Mouse (Mus musculus): ENCODE data around the gene Lta. TPM values are rescaled to one million over a fixed set of nuclear protein-coding genes. Genes with fewer than 3 reads are reported as not detected.
A peak's percentile ranks its signal among the peaks of the same experiment; 100 is the strongest.
"Not testable (repeated sequence)": the region's sequence is repeated elsewhere in the genome, so short reads cannot be mapped to it uniquely, and the experiment has no call there.

Gene Lta
- polyA plus RNA-seq, 1 experiment from 2014 or later, result not detected

GRCm38 (mm10) chr17:35234090-35234489, 28.9 kb upstream of the Lta start:
- Histone ChIP-seq H3K4me2 (peak overlapping the region; percentile 90), H3K27ac (ENCODE audit: low read depth, low read length) (peak overlapping the region; percentile 83), H3K4me1 (ENCODE audit: control insufficient read depth, insufficient read depth, low read length) (peaks cover 16% of the 10 kb centered on the region), H3K4me3 (ENCODE audit: low read depth, low read length) (peak overlapping the region; percentile 67)
- H3K36me3 ChIP-seq (ENCODE audit: control insufficient read depth, insufficient read depth, low read length); ATAC-seq (replicated peaks; ENCODE audit: insufficient number of reproducible peaks, low FRiP score, low TSS enrichment); H3K27me3 ChIP-seq (ENCODE audit: control insufficient read depth, insufficient read depth, low read length); H3K9me3 ChIP-seq (replicated peaks; ENCODE audit: control insufficient read depth, low read length); H3K9ac ChIP-seq (ENCODE audit: low read depth, low read length): not testable (repeated sequence)
- WGBS (ENCODE audit: insufficient replicate concordance), result 83% methylated on average over 7 of the region's 7 CpGs

GRCm38 (mm10) chr17:35233114-35233980, 28.2 kb upstream of the Lta start, which contains the start of gene Atp6v1g2:
Gene Atp6v1g2 (plus strand): TSS chr17:35233660.
- peak; percentile 1; the same call in 1 of the 2 replicates for ATAC-seq (replicated peaks; ENCODE audit: insufficient number of reproducible peaks, low FRiP score, low TSS enrichment)

GRCm38 (mm10) chr17:35232659-35233058, 27.5 kb upstream of the Lta start:
- no peaks in the 10 kb centered on the region for H3K9me3 ChIP-seq (replicated peaks; ENCODE audit: control insufficient read depth, low read length)
- H3K27ac ChIP-seq (ENCODE audit: low read depth, low read length), result no peak overlapping the region
- ATAC-seq (replicated peaks; ENCODE audit: insufficient number of reproducible peaks, low FRiP score, low TSS enrichment), result no peak
- WGBS (ENCODE audit: insufficient replicate concordance), result 82% methylated on average over 5 of the region's 5 CpGs
- no peak overlapping the region for H3K4me2 ChIP-seq
- no peak overlapping the region for H3K9ac ChIP-seq (ENCODE audit: low read depth, low read length)
- peaks cover 16% of the 10 kb centered on the region for H3K4me1 ChIP-seq (ENCODE audit: control insufficient read depth, insufficient read depth, low read length)
- H3K4me3 ChIP-seq (ENCODE audit: low read depth, low read length), result no peak overlapping the region
- no peaks in the 10 kb centered on the region for H3K27me3 ChIP-seq (ENCODE audit: control insufficient read depth, insufficient read depth, low read length)
- H3K36me3 ChIP-seq (ENCODE audit: control insufficient read depth, insufficient read depth, low read length), result peaks cover 15% of the 10 kb centered on the region; the same call in 1 of the 2 replicates

More at GRCm38 (mm10) chr17:35233114-35233980, 28.2 kb upstream of the Lta start, which contains the start of gene Atp6v1g2:
- Histone ChIP-seq H3K9ac (ENCODE audit: low read depth, low read length) (0 out of 2 replicates have a peak within 1 kb of the TSS, but pooled peaks have one; percentile 16), H3K27me3 (ENCODE audit: control insufficient read depth, insufficient read depth, low read length) (no peaks in the 10 kb centered on the region), H3K4me2 (peak within 1 kb of the TSS; percentile 90), H3K4me1 (ENCODE audit: control insufficient read depth, insufficient read depth, low read length) (peaks cover 16% of the 10 kb centered on the region), H3K9me3 (replicated peaks; ENCODE audit: control insufficient read depth, low read length) (no peaks in the 10 kb centered on the region), H3K4me3 (ENCODE audit: low read depth, low read length) (peak within 1 kb of the TSS; percentile 67), H3K27ac (ENCODE audit: low read depth, low read length) (peak within 1 kb of the TSS; percentile 83), H3K36me3 (ENCODE audit: control insufficient read depth, insufficient read depth, low read length) (peaks cover 13% of the 10 kb centered on the region; the same call in 1 of the 2 replicates)
- 68% methylated on average over 18 of the region's 18 CpGs for WGBS (ENCODE audit: insufficient replicate concordance)

GRCm38 (mm10) chr17:35232043-35232442, 26.9 kb upstream of the Lta start:
- Histone ChIP-seq H3K4me2 (no peak overlapping the region; the same call in 1 of the 2 replicates), H3K9ac (ENCODE audit: low read depth, low read length) (no peak overlapping the region), H3K27ac (ENCODE audit: low read depth, low read length) (no peak overlapping the region), H3K27me3 (ENCODE audit: control insufficient read depth, insufficient read depth, low read length) (no peaks in the 10 kb centered on the region), H3K4me3 (ENCODE audit: low read depth, low read length) (no peak overlapping the region), H3K9me3 (replicated peaks; ENCODE audit: control insufficient read depth, low read length) (no peaks in the 10 kb centered on the region), H3K36me3 (ENCODE audit: control insufficient read depth, insufficient read depth, low read length) (peaks cover 15% of the 10 kb centered on the region; the same call in 1 of the 2 replicates), H3K4me1 (ENCODE audit: control insufficient read depth, insufficient read depth, low read length) (peaks cover 16% of the 10 kb centered on the region)
- no peak for ATAC-seq (replicated peaks; ENCODE audit: insufficient number of reproducible peaks, low FRiP score, low TSS enrichment)
- WGBS (ENCODE audit: insufficient replicate concordance), result 15% methylated on average over 12 of the region's 12 CpGs

GRCm38 (mm10) chr17:35231022-35231421, 25.9 kb upstream of the Lta start:
- Histone ChIP-seq H3K27ac (ENCODE audit: low read depth, low read length) (no peak overlapping the region), H3K36me3 (ENCODE audit: control insufficient read depth, insufficient read depth, low read length) (peaks cover 15% of the 10 kb centered on the region; the same call in 1 of the 2 replicates), H3K27me3 (ENCODE audit: control insufficient read depth, insufficient read depth, low read length) (no peaks in the 10 kb centered on the region), H3K4me3 (ENCODE audit: low read depth, low read length) (no peak overlapping the region), H3K9ac (ENCODE audit: low read depth, low read length) (no peak overlapping the region), H3K4me1 (ENCODE audit: control insufficient read depth, insufficient read depth, low read length) (peaks cover 13% of the 10 kb centered on the region), H3K4me2 (no peak overlapping the region), H3K9me3 (replicated peaks; ENCODE audit: control insufficient read depth, low read length) (no peaks in the 10 kb centered on the region)
- no peak for ATAC-seq (replicated peaks; ENCODE audit: insufficient number of reproducible peaks, low FRiP score, low TSS enrichment)
- WGBS (ENCODE audit: insufficient replicate concordance), result 90% methylated on average over 10 of the region's 10 CpGs

GRCm38 (mm10) chr17:35226561-35227046, 21.5 kb upstream of the Lta start:
- 80% methylated on average over 14 of the region's 14 CpGs for WGBS (ENCODE audit: insufficient replicate concordance)
- H3K27ac ChIP-seq (ENCODE audit: low read depth, low read length), result 0 out of 2 replicates have a peak overlapping the region, but pooled peaks have one; percentile 5

GRCm38 (mm10) chr17:35225456-35225855, 20.3 kb upstream of the Lta start:
- 89% methylated on average over 5 of the region's 5 CpGs for WGBS (ENCODE audit: insufficient replicate concordance)
- Histone ChIP-seq H3K27ac (ENCODE audit: low read depth, low read length) (no peak overlapping the region), H3K27me3 (ENCODE audit: control insufficient read depth, insufficient read depth, low read length) (no peaks in the 10 kb centered on the region), H3K9ac (ENCODE audit: low read depth, low read length) (no peak overlapping the region), H3K36me3 (ENCODE audit: control insufficient read depth, insufficient read depth, low read length) (peaks cover 16% of the 10 kb centered on the region), H3K4me3 (ENCODE audit: low read depth, low read length) (no peak overlapping the region), H3K9me3 (replicated peaks; ENCODE audit: control insufficient read depth, low read length) (no peaks in the 10 kb centered on the region), H3K4me1 (ENCODE audit: control insufficient read depth, insufficient read depth, low read length) (peaks cover 3% of the 10 kb centered on the region), H3K4me2 (no peak overlapping the region)
- ATAC-seq (replicated peaks; ENCODE audit: insufficient number of reproducible peaks, low FRiP score, low TSS enrichment), result no peak

More at GRCm38 (mm10) chr17:35226561-35227046, 21.5 kb upstream of the Lta start:
- Histone ChIP-seq H3K36me3 (ENCODE audit: control insufficient read depth, insufficient read depth, low read length) (peaks cover 20% of the 10 kb centered on the region), H3K9me3 (replicated peaks; ENCODE audit: control insufficient read depth, low read length) (no peaks in the 10 kb centered on the region), H3K4me3 (ENCODE audit: low read depth, low read length) (no peak overlapping the region), H3K9ac (ENCODE audit: low read depth, low read length) (no peak overlapping the region), H3K27me3 (ENCODE audit: control insufficient read depth, insufficient read depth, low read length) (no peaks in the 10 kb centered on the region), H3K4me2 (no peak overlapping the region), H3K4me1 (ENCODE audit: control insufficient read depth, insufficient read depth, low read length) (no peaks in the 10 kb centered on the region)
- no peak for ATAC-seq (replicated peaks; ENCODE audit: insufficient number of reproducible peaks, low FRiP score, low TSS enrichment)

GRCm38 (mm10) chr17:35224641-35225040, 19.5 kb upstream of the Lta start:
- no peak overlapping the region for H3K4me2 ChIP-seq

More at GRCm38 (mm10) chr17:35224641-35225040, 19.5 kb upstream of the Lta start:
- Histone ChIP-seq H3K36me3 (ENCODE audit: control insufficient read depth, insufficient read depth, low read length) (peaks cover 17% of the 10 kb centered on the region), H3K9ac (ENCODE audit: low read depth, low read length) (no peak overlapping the region), H3K4me1 (ENCODE audit: control insufficient read depth, insufficient read depth, low read length) (peaks cover 9% of the 10 kb centered on the region), H3K27ac (ENCODE audit: low read depth, low read length) (no peak overlapping the region), H3K9me3 (replicated peaks; ENCODE audit: control insufficient read depth, low read length) (no peaks in the 10 kb centered on the region), H3K27me3 (ENCODE audit: control insufficient read depth, insufficient read depth, low read length) (no peaks in the 10 kb centered on the region), H3K4me3 (ENCODE audit: low read depth, low read length) (no peak overlapping the region)
- WGBS (ENCODE audit: insufficient replicate concordance), result 93% methylated on average over 4 of the region's 4 CpGs
- no peak for ATAC-seq (replicated peaks; ENCODE audit: insufficient number of reproducible peaks, low FRiP score, low TSS enrichment)

Data from heart, embryonic 11.5 days (tissue).